Comparison of ENCODE assay signal across 8 mouse cellular contexts in the genomic region with DNA sequence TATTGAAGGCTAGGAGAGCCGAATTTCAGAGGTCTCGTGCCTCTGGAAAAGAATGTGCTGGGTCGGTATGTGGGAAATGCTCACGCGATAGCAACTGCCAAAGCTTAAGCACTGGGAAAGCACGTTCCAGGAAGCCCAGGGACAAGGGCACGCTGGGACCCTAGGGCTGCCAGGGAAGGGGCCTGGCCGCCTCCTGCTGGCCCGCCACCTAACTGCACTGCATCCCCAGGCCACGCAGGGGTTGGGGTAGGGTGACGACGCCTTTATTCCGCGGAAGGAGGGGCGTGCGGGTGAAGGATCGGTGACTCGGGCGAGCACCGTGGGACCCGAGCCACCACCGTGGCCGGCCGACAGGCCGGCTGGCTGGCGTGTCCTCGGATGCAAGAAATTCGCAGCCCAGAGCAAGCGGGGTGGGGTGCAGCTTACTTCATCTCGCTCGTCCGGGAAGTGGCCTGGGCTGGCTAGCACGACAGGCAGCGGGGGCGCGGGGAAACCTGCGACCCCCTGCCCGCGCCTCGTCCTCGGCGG. TPM values are rescaled to one million over a fixed set of nuclear protein-coding genes. Genes with fewer than 3 reads are reported as not detected.
A peak's percentile ranks its signal among the peaks of the same experiment; 100 is the strongest.
DNase-seq lines count a peak whose midpoint lies in the region; ATAC-seq and TF ChIP-seq lines count a peak whose summit lies in the region.

No protein-coding gene starts in this region.

- TF ChIP-seq CTCF in left cerebral cortex, adult 2 months (IDR thresholded peaks at IDR 0.05): peak; percentile 67

- ATAC-seq in hematopoietic stem cell, adult 5-6 weeks (replicated peaks in 1 of 2; ENCODE audit: insufficient read depth in 1 of 2, low FRiP score in 2 of 2, low TSS enrichment in 1 of 2, low read depth in 1 of 2, poor library complexity in 2 of 2, severe bottlenecking in 2 of 2): peak; percentile 87 to 88

- intact Hi-C loops in left cerebral cortex, adult 2 months (cut with DNase I): no loop called here

- H3K9me3 ChIP-seq in megakaryocyte, embryonic 14.5 days: peaks cover 11% of the 10 kb centered on the region

- H3K27ac ChIP-seq in left cerebral cortex, adult 2 months: peak overlapping the region; percentile 92

- H3K4me3 ChIP-seq in left cerebral cortex, adult 2 months: peak overlapping the region; percentile 91
- H3K4me3 ChIP-seq in megakaryocyte, embryonic 14.5 days (replicated peaks): peak overlapping the region; percentile 94

- H3K36me3 ChIP-seq in megakaryocyte, embryonic 14.5 days (replicated peaks; ENCODE audit: low read length): peaks cover 19% of the 10 kb centered on the region

- H3K4me1 ChIP-seq in megakaryocyte, embryonic 14.5 days: peaks cover 87% of the 10 kb centered on the region

- H3K27me3 ChIP-seq in megakaryocyte, embryonic 14.5 days (replicated peaks): no peaks in the 10 kb centered on the region

- DNase-seq in NIH3T3 (ENCODE audit: low read depth): peak; percentile 86
- peak; percentile 66 to 77 for DNase-seq in cerebellum, adult 18-20 months
- peak; percentile 86 for DNase-seq in forelimb bud, embryonic 11.5 days (ENCODE audit: low read depth, low spot score)
- peak; percentile 46 to 57 for DNase-seq in left cerebral cortex, adult 2 months (ENCODE audit: extremely low spot score in 1 of 2, low spot score in 2 of 2)
- peak; percentile 31 to 47 for DNase-seq in right cerebral cortex, adult 2 months (ENCODE audit: low spot score in 2 of 2)
- DNase-seq in urinary bladder, postnatal 14 days (ENCODE audit: low spot score): peak; percentile 83

RNA-seq across cellular contexts. Expression of a gene that starts 0.4 kb away (rescaled TPM):
- 22.7 and 26.6 TPM in 2 replicates for total RNA-seq in hematopoietic stem cell, adult 5-6 weeks (2017)
- total RNA-seq in left cerebral cortex, adult 2 months (2021): 10 to 100 TPM; 11.6 to 16.0 TPM
- polyA plus RNA-seq in megakaryocyte, embryonic 14.5 days (2012; ENCODE audit: insufficient read depth, low replicate concordance): 4.4 and 6.8 TPM in 2 replicates

RNA-seq across cellular contexts. Expression of a gene that starts 53.5 kb away (rescaled TPM):
- total RNA-seq in hematopoietic stem cell, adult 5-6 weeks (2017): 0.30 TPM in 1 of 2 replicates, not detected in the other
- total RNA-seq in left cerebral cortex, adult 2 months (2021): 10 to 100 TPM; 15.2 to 17.5 TPM
- 0.75 TPM in 1 of 2 replicates, not detected in the other for polyA plus RNA-seq in megakaryocyte, embryonic 14.5 days (2012; ENCODE audit: insufficient read depth, low replicate concordance)

Comparison
In these comparisons a context has a peak if more than half of its experiments do, and no peak if none do; other contexts are left out.
1. Peak in every context shown above with its lines: DNase-seq, ATAC-seq, H3K4me3 ChIP-seq and H3K27ac ChIP-seq.
2. RNA of a gene that starts 53.5 kb away (total RNA-seq): 15.2 to 17.5 TPM in left cerebral cortex, adult 2 months; 0.30 TPM in hematopoietic stem cell, adult 5-6 weeks; every median in the first group is over 10 times any median in the second.